Mouse (Mus musculus) cortical plate, adult 2 months (tissue): ENCODE data around the gene Trex1. TPM values are rescaled to one million over a fixed set of nuclear protein-coding genes. Genes with fewer than 3 reads are reported as not detected.
A peak's percentile ranks its signal among the peaks of the same experiment; 100 is the strongest.

Experiments used
- H3K27ac ChIP-seq: fragments of 200-500 bp; 2 replicates; pipeline ENCODE4 v1.5.1; 2012; ENCODE audit warnings: low read length, control low read depth, inconsistent platforms; ENCODE audit not compliant: insufficient read depth
- H3K4me1 ChIP-seq: fragments of 200-500 bp; 2 replicates; pipeline ENCODE4 v1.6.1; 2011; ENCODE audit warnings: low read length; ENCODE audit not compliant: control insufficient read depth, insufficient read depth
- H3K4me3 ChIP-seq: fragments of 200-500 bp; 2 replicates; pipeline ENCODE4 v1.5.1; 2011; ENCODE audit warnings: mild to moderate bottlenecking, low read length, control low read depth; ENCODE audit not compliant: insufficient read depth
- CTCF ChIP-seq: fragments of 200-500 bp; IDR thresholded peaks from 2 replicates; pipeline ENCODE4 v1.5.1; 2011; ENCODE audit warnings: mild to moderate bottlenecking, control low read depth, low read length; ENCODE audit not compliant: insufficient read depth; ENCODE audit errors: extremely low read depth
- POLR2A ChIP-seq: fragments of 200-500 bp; IDR thresholded peaks from 2 replicates; pipeline ENCODE4 v1.6.1; 2011; ENCODE audit warnings: mild to moderate bottlenecking, low read length, control low read depth; ENCODE audit not compliant: insufficient read depth; ENCODE audit errors: extremely low read depth
- polyA plus RNA-seq: library from polyadenylated mRNA; depleted of rRNA; stranded (reverse); fragments of >200 nt; gene quantifications from 2 replicates; pipeline ENCODE4 v1.2.3, GENCODE M21; 2012

Trex1 gene
- polyA plus RNA-seq, 1 experiment = 34.2 TPM

GRCm38 (mm10) chr9:109040216-109040615 lies 19.3 kb downstream of the Trex1 start:
- H3K4me1 ChIP-seq = no peaks in the 10 kb centered on the region
- no peak overlapping the region for H3K4me3 ChIP-seq
- no peak for TF ChIP-seq POLR2A
- TF ChIP-seq CTCF = no peak
- H3K27ac ChIP-seq = no peak overlapping the region

DNA sequence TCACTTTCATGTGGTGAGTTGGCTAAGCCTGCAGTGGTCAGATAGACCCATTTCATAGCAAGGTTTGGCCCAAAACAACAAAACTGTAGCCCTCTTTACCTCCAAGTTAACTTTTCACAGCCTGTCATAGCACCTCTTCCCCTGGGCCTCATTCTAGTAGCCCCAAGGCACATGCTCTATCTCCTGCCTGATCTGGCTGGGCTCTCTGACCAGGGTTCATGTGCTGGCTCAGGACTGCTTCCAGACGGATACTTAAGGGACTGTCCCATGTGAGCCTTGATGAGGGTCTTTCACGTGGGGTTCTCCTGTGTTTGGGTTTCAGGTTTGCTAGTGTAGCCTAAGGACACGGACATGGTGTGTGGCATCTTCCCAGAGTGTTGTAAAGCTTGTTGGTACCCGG lies 19.9 kb downstream of the Trex1 start:
- H3K4me1 ChIP-seq = no peaks in the 10 kb centered on the region
- H3K27ac ChIP-seq = no peak overlapping the region
- no peak overlapping the region for H3K4me3 ChIP-seq
- TF ChIP-seq CTCF (no peak), POLR2A (no peak)

GRCm38 (mm10) chr9:109038901-109039364 lies 20.6 kb downstream of the Trex1 start:
- Histone ChIP-seq H3K4me3 (peak overlapping the region; percentile 45), H3K27ac (0 out of 2 replicates have a peak overlapping the region, but pooled peaks have one; percentile 68), H3K4me1 (no peaks in the 10 kb centered on the region)
- TF ChIP-seq POLR2A (no peak), CTCF (no peak)

GRCm38 (mm10) chr9:109038086-109038895 lies 21.2 kb downstream of the Trex1 start, which contains the start of gene Shisa5:
TSS of gene Shisa5 (plus strand) at chr9:109038565.
- no peaks in the 10 kb centered on the region for H3K4me1 ChIP-seq
- TF ChIP-seq POLR2A = 0 out of 2 replicates have a peak, but pooled peaks have one; percentile 6
- no peak for TF ChIP-seq CTCF
- peak within 1 kb of the TSS; percentile 68; the same call in 1 of the 2 replicates for H3K27ac ChIP-seq
- H3K4me3 ChIP-seq = peak within 1 kb of the TSS; percentile 45

GRCm38 (mm10) chr9:109032435-109032834 lies 27.1 kb downstream of the Trex1 start:
- no peak overlapping the region for H3K27ac ChIP-seq
- TF ChIP-seq POLR2A (no peak), CTCF (no peak)
- H3K4me3 ChIP-seq = no peak overlapping the region
- H3K4me1 ChIP-seq = no peaks in the 10 kb centered on the region

- peaks cover 2% of the 10 kb centered on the region; the same call in 1 of the 2 replicates for H3K4me1 ChIP-seq
- TF ChIP-seq CTCF (no peak), POLR2A (no peak)
- no peak overlapping the region for H3K27ac ChIP-seq
- H3K4me3 ChIP-seq = no peak overlapping the region
Observed at GRCm38 (mm10) chr9:109031686-109032085, 27.8 kb downstream of the Trex1 start.

GRCm38 (mm10) chr9:109031001-109031400 lies 28.5 kb downstream of the Trex1 start:
- Histone ChIP-seq H3K4me3 (no peak overlapping the region), H3K4me1 (peaks cover 2% of the 10 kb centered on the region; the same call in 1 of the 2 replicates), H3K27ac (no peak overlapping the region)
- TF ChIP-seq CTCF = no peak
- TF ChIP-seq POLR2A = no peak

GRCm38 (mm10) chr9:109030312-109030711 lies 29.2 kb downstream of the Trex1 start:
- no peak for TF ChIP-seq CTCF
- TF ChIP-seq POLR2A = no peak
- H3K4me3 ChIP-seq = no peak overlapping the region
- no peak overlapping the region for H3K27ac ChIP-seq
- H3K4me1 ChIP-seq = peaks cover 2% of the 10 kb centered on the region; the same call in 1 of the 2 replicates

DNA sequence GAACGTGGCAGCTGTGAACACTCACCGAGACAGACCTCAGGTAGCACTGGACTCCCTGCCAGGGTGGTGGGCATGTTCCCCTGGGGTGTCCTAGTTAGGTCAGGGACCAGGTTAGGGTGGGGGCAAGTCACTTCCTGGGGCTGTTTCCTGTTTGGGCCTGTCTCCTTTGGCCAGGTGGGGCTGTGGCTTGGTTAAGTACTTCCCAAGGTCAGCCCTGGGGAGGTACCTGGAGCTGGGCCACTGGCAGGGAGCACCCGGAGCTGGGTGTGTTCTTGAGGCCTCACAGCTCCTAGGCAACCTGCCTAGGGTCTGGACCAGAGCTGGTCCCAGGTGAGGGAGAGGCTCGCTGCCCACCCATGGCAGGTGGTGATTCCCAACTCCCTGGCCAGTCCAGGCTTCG lies 30.6 kb downstream of the Trex1 start:
- Histone ChIP-seq H3K4me3 (no peak overlapping the region), H3K4me1 (peaks cover 2% of the 10 kb centered on the region; the same call in 1 of the 2 replicates), H3K27ac (no peak overlapping the region)
- no peak for TF ChIP-seq CTCF
- no peak for TF ChIP-seq POLR2A

DNA sequence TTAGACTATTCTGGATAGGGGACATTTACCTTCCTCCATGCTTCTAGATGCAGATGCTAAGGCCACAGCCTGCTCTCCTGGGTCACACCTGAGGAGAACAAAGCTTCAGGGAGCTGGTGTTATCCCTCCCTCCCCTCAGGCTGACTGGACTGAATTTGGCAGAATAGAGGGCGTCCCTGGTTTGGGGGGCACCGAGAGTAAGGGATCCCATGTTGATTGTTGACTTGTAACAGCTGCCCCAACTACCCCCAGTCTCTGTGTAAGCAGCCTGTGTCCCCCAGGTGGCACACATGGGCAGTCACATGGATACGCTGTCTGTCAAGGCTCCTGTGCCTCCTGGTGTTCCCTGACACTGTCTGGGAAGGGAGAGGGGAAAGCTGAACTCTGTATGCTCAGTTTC lies 31.1 kb downstream of the Trex1 start:
- Histone ChIP-seq H3K4me3 (no peak overlapping the region), H3K27ac (no peak overlapping the region), H3K4me1 (peaks cover 2% of the 10 kb centered on the region; the same call in 1 of the 2 replicates)
- TF ChIP-seq POLR2A (no peak), CTCF (no peak)
